Mouse (Mus musculus): ENCODE results near the gene Sys1. TPM values are rescaled to one million over a fixed set of nuclear protein-coding genes. Genes with fewer than 3 reads are reported as not detected.
A peak's percentile ranks its signal among the peaks of the same experiment; 100 is the strongest.

Gene Sys1
- polyA plus RNA-seq, 1 experiment from 2014 or later: 6.9 TPM

GRCm38 (mm10) chr2:164428451-164428850 lies 28.3 kb upstream of the Sys1 start:
- 89% methylated on average over 3 of the region's 5 CpGs for WGBS (ENCODE audit: missing documents)
- H3K79me2 ChIP-seq (ENCODE audit: inconsistent target): peaks cover 42% of the 10 kb centered on the region
- peaks cover 81% of the 10 kb centered on the region for H3K36me3 ChIP-seq (ENCODE audit: inconsistent target)
- H3K4me3 ChIP-seq (ENCODE audit: inconsistent target): no peak overlapping the region
- no peak overlapping the region for H3K27ac ChIP-seq

GRCm38 (mm10) chr2:164429881-164430615 lies 26.7 kb upstream of the Sys1 start:
- Histone ChIP-seq H3K36me3 (ENCODE audit: inconsistent target) (peaks cover 78% of the 10 kb centered on the region), H3K27ac (no peak overlapping the region), H3K4me3 (ENCODE audit: inconsistent target) (no peak overlapping the region), H3K79me2 (ENCODE audit: inconsistent target) (peaks cover 58% of the 10 kb centered on the region)
- WGBS (ENCODE audit: missing documents): 90% methylated on average over 14 of the region's 15 CpGs

GRCm38 (mm10) chr2:164430697-164431096 lies 26.1 kb upstream of the Sys1 start:
- 42% methylated on average over 7 of the region's 7 CpGs for WGBS (ENCODE audit: missing documents)
- Histone ChIP-seq H3K27ac (no peak overlapping the region), H3K36me3 (ENCODE audit: inconsistent target) (peaks cover 72% of the 10 kb centered on the region), H3K79me2 (ENCODE audit: inconsistent target) (peaks cover 65% of the 10 kb centered on the region), H3K4me3 (ENCODE audit: inconsistent target) (no peak overlapping the region)

DNA sequence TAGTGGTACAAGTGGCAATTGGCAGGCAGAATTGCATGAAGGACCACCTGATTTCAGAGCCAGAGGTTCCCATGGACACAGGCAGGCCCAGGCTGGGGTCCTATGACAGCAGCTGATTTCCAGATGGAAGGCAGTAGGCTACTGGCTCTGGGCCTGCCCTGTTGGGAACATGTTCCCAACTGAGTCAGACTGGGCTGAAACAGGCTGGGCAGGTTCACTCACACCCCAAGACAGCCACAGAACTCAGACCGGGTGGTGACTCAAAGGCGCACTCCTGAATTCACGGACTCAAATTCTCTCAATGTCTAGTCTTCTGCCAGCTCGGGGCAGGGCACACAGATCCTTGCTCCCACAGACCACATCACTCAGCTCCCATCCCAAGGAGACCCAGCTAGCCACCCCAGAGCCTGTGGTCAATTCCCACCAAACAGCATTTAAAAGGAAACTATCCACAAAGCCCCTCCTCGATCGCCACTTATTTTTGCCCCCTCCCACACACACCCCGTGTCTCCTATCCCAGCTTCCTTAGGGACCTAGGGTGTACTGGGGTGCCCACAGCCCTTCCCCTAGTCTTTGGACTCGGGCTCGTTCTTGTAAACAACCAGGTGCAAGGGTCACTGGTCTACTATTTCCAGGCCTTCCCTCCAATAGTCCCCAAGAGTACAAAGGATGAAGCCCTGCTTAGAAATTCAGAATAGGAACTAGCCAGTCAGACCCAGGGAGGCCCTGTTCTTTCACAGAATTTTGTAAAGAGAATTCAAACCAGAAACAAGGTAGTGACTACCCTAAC lies 24.9 kb upstream of the Sys1 start:
- Histone ChIP-seq H3K79me2 (ENCODE audit: inconsistent target) (peaks cover 76% of the 10 kb centered on the region), H3K4me3 (ENCODE audit: inconsistent target) (no peak overlapping the region), H3K36me3 (ENCODE audit: inconsistent target) (peaks cover 60% of the 10 kb centered on the region), H3K27ac (no peak overlapping the region)
- over 99% methylated on average over 9 of the region's 9 CpGs for WGBS (ENCODE audit: missing documents)

GRCm38 (mm10) chr2:164432541-164433191 lies 24.1 kb upstream of the Sys1 start:
- 74% methylated on average over 21 of the region's 22 CpGs for WGBS (ENCODE audit: missing documents)
- Histone ChIP-seq H3K79me2 (ENCODE audit: inconsistent target) (peaks cover 84% of the 10 kb centered on the region), H3K27ac (no peak overlapping the region), H3K36me3 (ENCODE audit: inconsistent target) (peaks cover 52% of the 10 kb centered on the region), H3K4me3 (ENCODE audit: inconsistent target) (no peak overlapping the region)

- 93% methylated on average over 9 of the region's 9 CpGs for WGBS (ENCODE audit: missing documents)
- Histone ChIP-seq H3K79me2 (ENCODE audit: inconsistent target) (peaks cover 91% of the 10 kb centered on the region), H3K36me3 (ENCODE audit: inconsistent target) (peaks cover 45% of the 10 kb centered on the region), H3K4me3 (ENCODE audit: inconsistent target) (no peak overlapping the region), H3K27ac (no peak overlapping the region)
Observed at GRCm38 (mm10) chr2:164433278-164433895, 23.4 kb upstream of the Sys1 start.

GRCm38 (mm10) chr2:164434681-164435080 lies 22.1 kb upstream of the Sys1 start:
- Histone ChIP-seq H3K36me3 (ENCODE audit: inconsistent target) (peaks cover 32% of the 10 kb centered on the region), H3K79me2 (ENCODE audit: inconsistent target) (peaks cover 100% of the 10 kb centered on the region), H3K27ac (no peak overlapping the region), H3K4me3 (ENCODE audit: inconsistent target) (no peak overlapping the region)
- 92% methylated on average over 3 of the region's 3 CpGs for WGBS (ENCODE audit: missing documents)

DNA sequence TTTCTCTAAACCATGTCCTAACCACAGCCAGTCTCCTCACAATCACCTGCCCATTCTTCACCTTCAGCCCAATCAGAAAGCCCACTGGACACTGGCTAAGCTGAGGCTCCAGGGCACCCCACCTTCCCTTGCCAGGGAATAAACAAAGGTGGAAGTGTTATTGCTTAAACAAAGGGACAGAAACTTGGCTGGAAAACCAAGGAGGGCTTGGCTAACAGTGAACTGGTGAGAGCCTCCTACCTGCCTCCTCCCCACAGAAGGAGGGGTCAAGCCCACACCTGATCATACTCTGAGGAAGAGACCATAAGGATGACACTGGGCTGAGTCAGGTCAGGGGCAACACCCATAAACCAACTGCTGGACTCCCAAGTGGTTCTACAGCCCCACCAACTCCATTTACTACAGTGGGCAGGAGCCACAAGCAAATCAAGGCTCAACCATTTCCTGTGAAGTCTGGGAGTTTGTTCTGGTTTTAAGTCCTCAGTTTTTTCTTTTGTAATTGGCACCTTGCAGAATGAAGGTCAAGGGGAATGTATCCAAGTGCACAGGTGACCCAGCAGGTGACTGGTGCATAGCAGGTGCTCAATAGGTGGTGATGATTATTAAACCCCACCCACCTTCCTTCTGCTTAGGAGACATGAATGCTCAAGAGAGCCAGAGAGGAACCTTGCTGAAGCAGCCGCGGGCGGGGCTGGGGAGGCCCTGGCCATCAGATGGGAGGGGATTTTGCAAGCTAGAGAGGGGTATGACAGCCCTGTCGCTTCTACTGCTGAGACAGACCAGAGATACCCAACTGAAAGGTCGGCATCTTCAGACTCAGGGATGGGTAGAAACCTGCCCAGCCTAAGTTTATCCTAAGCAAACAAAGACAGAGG lies 21.3 kb upstream of the Sys1 start:
- Histone ChIP-seq H3K4me3 (ENCODE audit: inconsistent target) (no peak overlapping the region), H3K36me3 (ENCODE audit: inconsistent target) (peaks cover 24% of the 10 kb centered on the region), H3K79me2 (ENCODE audit: inconsistent target) (peaks cover 100% of the 10 kb centered on the region), H3K27ac (no peak overlapping the region)
- WGBS (ENCODE audit: missing documents): 29% methylated on average over 5 of the region's 5 CpGs

GRCm38 (mm10) chr2:164436215-164436913 lies 20.4 kb upstream of the Sys1 start:
- peaks cover 100% of the 10 kb centered on the region for H3K79me2 ChIP-seq (ENCODE audit: inconsistent target)
- no peak overlapping the region for H3K4me3 ChIP-seq (ENCODE audit: inconsistent target)
- H3K27ac ChIP-seq: no peak overlapping the region
- H3K36me3 ChIP-seq (ENCODE audit: inconsistent target): peaks cover 15% of the 10 kb centered on the region; the same call in 1 of the 2 replicates
- 69% methylated on average over 8 of the region's 8 CpGs for WGBS (ENCODE audit: missing documents)

GRCm38 (mm10) chr2:164436961-164437360 lies 19.8 kb upstream of the Sys1 start:
- WGBS (ENCODE audit: missing documents): 85% methylated on average over 3 of the region's 3 CpGs
- H3K36me3 ChIP-seq (ENCODE audit: inconsistent target): peaks cover 14% of the 10 kb centered on the region; the same call in 1 of the 2 replicates
- no peak overlapping the region for H3K4me3 ChIP-seq (ENCODE audit: inconsistent target)
- H3K79me2 ChIP-seq (ENCODE audit: inconsistent target): peaks cover 100% of the 10 kb centered on the region
- no peak overlapping the region for H3K27ac ChIP-seq

GRCm38 (mm10) chr2:164437710-164438109 lies 19.1 kb upstream of the Sys1 start:
- peaks cover 14% of the 10 kb centered on the region; the same call in 1 of the 2 replicates for H3K36me3 ChIP-seq (ENCODE audit: inconsistent target)
- H3K4me3 ChIP-seq (ENCODE audit: inconsistent target): no peak overlapping the region
- H3K79me2 ChIP-seq (ENCODE audit: inconsistent target): peaks cover 100% of the 10 kb centered on the region
- WGBS (ENCODE audit: missing documents): 71% methylated on average over 6 of the region's 6 CpGs
- no peak overlapping the region for H3K27ac ChIP-seq

DNA sequence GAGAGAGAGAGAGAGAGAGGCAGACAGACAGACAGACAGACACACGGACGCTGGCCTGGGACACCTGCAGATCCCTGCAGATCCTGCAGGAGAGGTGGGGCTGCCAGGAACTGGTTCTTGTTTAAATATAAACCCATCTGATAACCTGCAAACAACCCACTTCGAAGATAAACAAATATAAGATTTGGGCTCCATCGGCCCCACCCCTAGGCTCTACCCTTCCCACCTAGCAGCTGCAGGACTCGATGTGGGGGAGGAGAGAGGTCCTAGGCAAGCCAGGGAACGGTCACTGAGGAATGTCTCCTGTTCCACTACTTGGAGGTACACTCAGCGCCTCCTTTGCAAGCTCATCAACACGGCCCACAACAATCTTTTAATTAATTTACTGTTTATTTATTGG lies 18.5 kb upstream of the Sys1 start:
- Histone ChIP-seq H3K79me2 (ENCODE audit: inconsistent target) (peaks cover 96% of the 10 kb centered on the region), H3K4me3 (ENCODE audit: inconsistent target) (no peak overlapping the region), H3K36me3 (ENCODE audit: inconsistent target) (peaks cover 14% of the 10 kb centered on the region; the same call in 1 of the 2 replicates), H3K27ac (0 out of 2 replicates have a peak overlapping the region, but pooled peaks have one; percentile 90)
- WGBS (ENCODE audit: missing documents): 86% methylated on average over 4 of the region's 8 CpGs

- peaks cover 89% of the 10 kb centered on the region for H3K79me2 ChIP-seq (ENCODE audit: inconsistent target)
- H3K27ac ChIP-seq: peak overlapping the region; percentile 90
- no peak overlapping the region for H3K4me3 ChIP-seq (ENCODE audit: inconsistent target)
- WGBS (ENCODE audit: missing documents): 90% methylated on average over 3 of the region's 3 CpGs
- H3K36me3 ChIP-seq (ENCODE audit: inconsistent target): peaks cover 6% of the 10 kb centered on the region; the same call in 1 of the 2 replicates
Observed at GRCm38 (mm10) chr2:164439001-164439421, 17.8 kb upstream of the Sys1 start.
